Mouse (Mus musculus) forebrain, embryonic 10.5 days (tissue): Measurements from ENCODE around the gene Sept11. TPM values are rescaled to one million over a fixed set of nuclear protein-coding genes. Genes with fewer than 3 reads are reported as not detected.

Experiments
- DNase-seq: peaks from one replicate; pipeline ENCODE4 v3.0.0-alpha.2; 2017; ENCODE audit warnings: low spot score; ENCODE audit errors: extremely low spot score
- H3K27ac ChIP-seq: fragments of 300-500 bp; sonication (generic); 2 replicates; pipeline ENCODE4 v1.5.1; 2016; ENCODE audit warnings: mild to moderate bottlenecking
- H3K27me3 ChIP-seq: fragments of 300-500 bp; sonication (generic); 2 replicates; pipeline ENCODE4 v1.6.1; 2016; ENCODE audit warnings: mild to moderate bottlenecking; ENCODE audit not compliant: poor library complexity, severe bottlenecking
- H3K36me3 ChIP-seq: fragments of 300-500 bp; sonication (generic); replicated peaks from 2 replicates; pipeline ENCODE4 v1.6.1; 2016; ENCODE audit warnings: mild to moderate bottlenecking, moderate library complexity
- H3K4me1 ChIP-seq: fragments of 300-500 bp; sonication (generic); 2 replicates; pipeline ENCODE4 v1.6.1; 2016
- H3K4me3 ChIP-seq: fragments of 300-500 bp; sonication (generic); 2 replicates; pipeline ENCODE4 v1.5.1; 2016; ENCODE audit warnings: mild to moderate bottlenecking, moderate library complexity
- H3K9me3 ChIP-seq: fragments of 300-500 bp; sonication (generic); 2 replicates; pipeline ENCODE4 v1.6.1; 2016; ENCODE audit warnings: mild to moderate bottlenecking, moderate library complexity
- WGBS: fragments of 180-500 bp; shearing (Covaris S2); methylation state at CpG from one replicate; pipeline ENCODE4 v1.1.7; 2016; 5-methylcytosine and 5-hydroxymethylcytosine counted together
- polyA plus RNA-seq: library from polyadenylated mRNA; unstranded; fragments of >200 nt; fragmentation: Nextera tagmentation; extraction: Ambion mirVana; gene quantifications from 2 replicates; pipeline ENCODE4 v1.2.1, GENCODE M21; 2016

Gene Sept11
- polyA plus RNA-seq, 1 experiment from 2014 or later, result 277 TPM

DNA sequence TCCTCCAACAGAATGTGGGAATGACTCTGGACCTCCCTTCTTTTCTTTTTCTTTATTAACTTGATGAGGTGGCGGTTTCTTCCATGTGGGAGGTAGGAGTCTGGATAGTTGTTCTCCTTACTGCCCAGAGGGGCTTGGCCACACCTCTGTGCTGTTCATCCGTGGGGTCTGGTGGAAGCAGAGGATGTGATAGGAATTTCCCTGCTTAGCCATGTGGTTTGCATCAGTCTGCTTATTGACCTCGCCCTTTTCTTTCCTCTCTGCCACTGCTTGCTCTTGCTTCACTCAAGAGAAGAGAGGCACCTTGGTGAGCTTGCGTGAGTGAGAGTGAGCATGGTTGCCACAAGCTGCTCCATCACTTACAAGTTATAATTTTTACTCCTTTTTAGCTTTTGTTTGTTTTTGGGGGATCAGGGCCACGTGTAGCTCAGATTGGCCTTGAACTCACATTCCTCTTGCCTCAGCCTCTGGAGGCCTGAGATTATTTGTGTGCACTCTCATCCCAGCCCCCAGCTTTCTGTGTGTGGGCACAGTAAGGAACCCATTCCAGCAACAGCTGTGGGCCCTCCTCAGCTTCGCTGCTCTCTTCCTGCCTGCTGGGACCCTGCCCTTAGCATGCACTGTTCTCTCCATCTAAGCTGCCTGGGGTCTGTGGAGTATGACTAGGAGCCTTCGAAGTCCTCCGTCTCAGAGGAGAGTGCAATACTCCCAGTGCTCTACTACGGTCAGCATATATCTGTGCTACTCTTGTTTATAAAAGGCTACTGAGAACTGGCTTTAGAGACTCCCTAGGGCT lies 31.0 kb downstream of the Sept11 start:
- Histone ChIP-seq H3K9me3 (no peaks in the 10 kb centered on the region), H3K4me1 (peaks cover 71% of the 10 kb centered on the region), H3K36me3 (peaks cover 18% of the 10 kb centered on the region), H3K4me3 (no peak overlapping the region), H3K27ac (peak overlapping the region; percentile 45; the same call in 1 of the 2 replicates), H3K27me3 (no peaks in the 10 kb centered on the region)
- DNase-seq, result no peak
- 52% methylated on average over 9 of the region's 9 CpGs for WGBS

- H3K27me3 ChIP-seq, result no peaks in the 10 kb centered on the region
- peak overlapping the region; percentile 80; the same call in 1 of the 2 replicates for H3K27ac ChIP-seq
- peaks cover 82% of the 10 kb centered on the region for H3K4me1 ChIP-seq
- 91% methylated on average over 6 of the region's 6 CpGs for WGBS
- H3K36me3 ChIP-seq, result peaks cover 18% of the 10 kb centered on the region
- no peak for DNase-seq
- H3K9me3 ChIP-seq, result no peaks in the 10 kb centered on the region
- H3K4me3 ChIP-seq, result no peak overlapping the region
These were observed 32.1 kb downstream of the Sept11 start for GRCm38 (mm10) chr5:93125325-93125724.

- H3K36me3 ChIP-seq, result peaks cover 8% of the 10 kb centered on the region
- peaks cover 82% of the 10 kb centered on the region for H3K4me1 ChIP-seq
- peak overlapping the region; percentile 25; the same call in 1 of the 2 replicates for H3K4me3 ChIP-seq
- no peak for DNase-seq
- 44% methylated on average over 12 of the region's 12 CpGs for WGBS
- H3K9me3 ChIP-seq, result no peaks in the 10 kb centered on the region
- no peaks in the 10 kb centered on the region for H3K27me3 ChIP-seq
- peak overlapping the region; percentile 80 for H3K27ac ChIP-seq
These were observed 33.1 kb downstream of the Sept11 start for GRCm38 (mm10) chr5:93126222-93126929.

DNA sequence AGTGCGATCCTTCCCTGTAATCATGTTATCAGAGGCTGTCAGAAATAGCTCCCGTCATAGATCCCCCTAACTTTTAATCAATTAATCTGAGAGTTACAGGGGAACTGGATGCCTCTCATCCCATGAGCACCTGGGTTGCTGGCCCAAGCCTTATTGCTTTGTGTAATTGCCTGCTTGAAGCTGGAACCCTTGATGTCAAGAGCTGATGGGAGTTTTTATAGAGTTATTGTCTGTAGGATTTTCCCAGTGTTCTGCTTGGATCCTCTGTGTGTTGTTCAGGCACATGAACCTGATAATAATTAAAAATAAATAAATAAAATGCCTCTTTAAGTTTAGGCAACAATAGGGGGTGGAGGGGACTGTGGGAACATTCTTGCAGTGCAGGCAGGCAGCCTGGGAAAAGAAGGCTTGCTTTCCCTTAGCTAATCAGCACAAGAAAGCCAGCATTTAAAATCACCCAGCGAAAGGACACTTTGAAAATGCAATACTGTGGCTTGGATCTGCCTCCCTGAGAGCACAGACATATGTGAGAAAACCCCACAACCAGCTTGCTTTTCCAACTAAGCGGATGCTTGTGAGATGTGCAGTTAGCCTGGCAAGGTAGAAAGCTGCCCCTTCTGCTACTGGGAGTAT lies 33.8 kb downstream of the Sept11 start:
- peaks cover 4% of the 10 kb centered on the region for H3K36me3 ChIP-seq
- H3K27ac ChIP-seq, result peak overlapping the region; percentile 80
- WGBS, result 23% methylated on average over 4 of the region's 4 CpGs
- H3K4me3 ChIP-seq, result peak overlapping the region; percentile 25; the same call in 1 of the 2 replicates
- H3K4me1 ChIP-seq, result peaks cover 89% of the 10 kb centered on the region
- H3K9me3 ChIP-seq, result no peaks in the 10 kb centered on the region
- H3K27me3 ChIP-seq, result no peaks in the 10 kb centered on the region
- no peak for DNase-seq

DNA sequence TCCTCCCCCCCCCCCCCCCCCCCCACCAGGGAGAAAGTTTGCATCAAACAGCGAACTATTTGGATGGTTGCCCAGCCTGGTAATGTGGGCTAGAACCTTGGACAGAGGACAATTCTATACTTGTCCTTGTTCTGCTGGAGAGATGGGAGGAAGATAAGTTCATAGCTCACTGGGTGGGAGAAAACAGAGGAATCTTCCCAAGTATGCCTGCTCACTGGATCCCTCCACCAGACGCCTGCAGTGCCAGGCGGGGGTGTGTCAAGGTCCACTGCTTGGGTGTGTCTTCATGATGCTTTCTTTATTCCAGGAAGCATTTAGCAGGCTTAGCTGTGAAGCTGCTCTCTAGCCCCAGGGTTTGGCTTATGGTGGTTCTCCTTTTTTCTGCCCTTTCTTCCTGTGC lies 34.5 kb downstream of the Sept11 start:
- DNase-seq, result no peak
- Histone ChIP-seq H3K27me3 (no peaks in the 10 kb centered on the region), H3K4me3 (peak overlapping the region; percentile 25; the same call in 1 of the 2 replicates), H3K4me1 (peaks cover 95% of the 10 kb centered on the region), H3K9me3 (no peaks in the 10 kb centered on the region), H3K27ac (peak overlapping the region; percentile 80), H3K36me3 (0 out of 2 replicates have a peak, but pooled peaks cover 4% of the 10 kb centered on the region)
- 21% methylated on average over 3 of the region's 3 CpGs for WGBS

GRCm38 (mm10) chr5:93128765-93129164 lies 35.5 kb downstream of the Sept11 start:
- peaks cover 100% of the 10 kb centered on the region for H3K4me1 ChIP-seq
- WGBS, result 81% methylated on average over 3 of the region's 3 CpGs
- H3K27ac ChIP-seq, result peak overlapping the region; percentile 80; the same call in 1 of the 2 replicates
- H3K9me3 ChIP-seq, result no peaks in the 10 kb centered on the region
- H3K36me3 ChIP-seq, result 0 out of 2 replicates have a peak, but pooled peaks cover 4% of the 10 kb centered on the region
- no peak for DNase-seq
- H3K4me3 ChIP-seq, result no peak overlapping the region
- H3K27me3 ChIP-seq, result no peaks in the 10 kb centered on the region

DNA sequence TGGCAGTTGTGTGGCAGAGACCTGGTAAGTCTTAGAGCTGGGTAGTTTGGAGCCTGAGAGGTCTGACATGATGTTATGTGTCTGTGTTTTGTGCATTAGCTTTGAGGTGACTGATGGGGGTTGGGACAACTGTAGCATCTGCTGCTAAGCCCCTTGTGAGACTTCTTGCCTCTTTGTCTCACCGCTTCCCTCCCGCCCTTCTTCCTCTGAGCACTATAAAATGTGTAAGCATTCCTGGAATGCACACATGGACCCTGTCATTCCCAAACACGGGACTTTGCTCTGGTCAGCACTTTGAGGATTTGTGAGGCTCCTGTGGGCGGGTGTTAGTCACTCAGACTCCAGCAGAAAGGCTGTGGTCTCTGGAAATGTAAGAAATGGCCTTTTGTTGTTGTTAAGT lies 36.7 kb downstream of the Sept11 start:
- Histone ChIP-seq H3K27ac (peak overlapping the region; percentile 78), H3K36me3 (0 out of 2 replicates have a peak, but pooled peaks cover 4% of the 10 kb centered on the region), H3K9me3 (no peaks in the 10 kb centered on the region), H3K27me3 (no peaks in the 10 kb centered on the region), H3K4me1 (peaks cover 100% of the 10 kb centered on the region), H3K4me3 (no peak overlapping the region)
- WGBS, result 11% methylated on average over 4 of the region's 4 CpGs
- DNase-seq, result peak; percentile 31

- DNase-seq, result no peak
- WGBS, result 77% methylated on average over 4 of the region's 4 CpGs
- H3K4me1 ChIP-seq, result peaks cover 96% of the 10 kb centered on the region
These were observed 38.2 kb downstream of the Sept11 start for GRCm38 (mm10) chr5:93131401-93131800.

GRCm38 (mm10) chr5:93133445-93134244 lies 40.4 kb downstream of the Sept11 start:
- Histone ChIP-seq H3K4me1 (peaks cover 80% of the 10 kb centered on the region), H3K4me3 (peak overlapping the region; percentile 5; the same call in 1 of the 2 replicates), H3K27me3 (no peaks in the 10 kb centered on the region), H3K27ac (peak overlapping the region; percentile 75), H3K36me3 (peaks cover 27% of the 10 kb centered on the region), H3K9me3 (peaks cover 2% of the 10 kb centered on the region; the same call in 1 of the 2 replicates)
- no peak for DNase-seq
- WGBS, result 32% methylated on average over 10 of the region's 10 CpGs

More at GRCm38 (mm10) chr5:93131401-93131800, 38.2 kb downstream of the Sept11 start:
- Histone ChIP-seq H3K27me3 (no peaks in the 10 kb centered on the region), H3K4me3 (no peak overlapping the region), H3K27ac (peak overlapping the region; percentile 78), H3K9me3 (no peaks in the 10 kb centered on the region), H3K36me3 (peaks cover 10% of the 10 kb centered on the region; the same call in 1 of the 2 replicates)

DNA sequence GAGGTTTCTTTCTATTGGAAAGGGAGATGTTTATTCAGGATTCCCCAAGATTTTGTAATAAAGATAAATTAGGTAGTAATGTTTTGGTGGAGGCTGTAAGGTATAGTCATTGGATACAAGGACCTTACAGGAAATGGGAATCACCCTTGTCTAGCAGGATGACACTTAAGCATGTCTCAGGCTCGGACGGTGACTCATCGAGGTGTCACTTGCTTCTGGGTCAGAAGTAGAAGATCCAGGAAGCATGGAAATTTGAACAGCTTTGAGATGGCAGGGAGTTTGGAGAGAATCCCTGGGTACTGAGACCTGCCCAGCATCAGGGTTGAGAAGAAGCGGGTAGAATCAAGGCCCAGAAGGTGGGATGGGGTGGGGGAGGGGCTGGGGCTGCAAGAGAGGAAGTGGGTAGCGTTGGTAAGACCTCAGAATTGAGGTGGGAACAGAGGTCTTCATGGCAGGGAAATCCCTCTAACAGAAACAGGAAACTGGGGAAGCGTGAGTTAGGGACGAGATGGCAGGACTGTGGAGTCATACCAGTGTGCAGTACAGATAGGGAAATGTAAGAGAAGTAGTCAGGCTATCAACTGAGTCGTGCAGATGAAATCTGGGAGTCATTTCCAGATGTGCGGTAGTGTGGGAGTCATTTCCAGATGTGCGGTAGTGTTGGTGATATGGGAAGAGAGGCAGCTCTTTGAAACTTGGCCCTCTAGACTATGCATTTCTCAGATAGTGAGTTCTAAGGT lies 42.3 kb downstream of the Sept11 start:
- DNase-seq, result no peak
- no peak overlapping the region for H3K4me3 ChIP-seq
- peaks cover 5% of the 10 kb centered on the region; the same call in 1 of the 2 replicates for H3K9me3 ChIP-seq
- H3K27me3 ChIP-seq, result no peaks in the 10 kb centered on the region
- H3K4me1 ChIP-seq, result peaks cover 61% of the 10 kb centered on the region
- peaks cover 46% of the 10 kb centered on the region for H3K36me3 ChIP-seq
- no peak overlapping the region for H3K27ac ChIP-seq
- 86% methylated on average over 10 of the region's 10 CpGs for WGBS

DNA sequence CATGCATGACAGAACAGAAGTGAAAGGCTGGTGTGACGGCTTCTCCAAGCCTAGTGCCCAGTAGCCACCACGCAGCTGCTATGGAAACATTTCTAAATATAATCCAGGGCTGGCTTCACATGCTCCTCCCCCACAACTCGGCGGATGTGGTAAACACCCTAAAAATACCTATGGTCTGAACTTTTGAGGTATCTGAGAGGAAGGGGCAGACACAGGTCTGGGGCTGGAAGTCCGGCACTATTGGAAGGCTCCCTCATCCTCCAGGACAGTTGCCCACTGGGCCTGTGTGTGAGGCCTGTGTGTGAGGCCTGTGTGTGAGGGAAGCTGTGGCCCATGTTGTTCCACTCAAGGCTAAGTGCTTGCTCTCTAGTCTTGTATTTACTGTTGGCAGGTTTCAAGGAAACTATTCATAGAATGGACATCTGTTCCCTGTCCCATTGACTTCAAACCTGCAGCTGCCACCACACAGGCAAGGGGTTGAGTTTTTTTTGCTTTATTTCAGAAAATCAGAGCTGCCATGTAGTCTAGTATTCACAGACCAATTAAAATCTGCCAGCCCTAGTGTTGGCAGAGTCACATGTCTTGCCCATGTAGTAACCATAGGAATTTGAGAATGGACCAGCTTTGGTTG lies 43.8 kb downstream of the Sept11 start:
- H3K4me1 ChIP-seq, result peaks cover 45% of the 10 kb centered on the region
- H3K36me3 ChIP-seq, result peaks cover 61% of the 10 kb centered on the region
- peaks cover 5% of the 10 kb centered on the region; the same call in 1 of the 2 replicates for H3K9me3 ChIP-seq
- DNase-seq, result no peak
- H3K27me3 ChIP-seq, result no peaks in the 10 kb centered on the region
- no peak overlapping the region for H3K27ac ChIP-seq
- WGBS, result 83% methylated on average over 5 of the region's 5 CpGs
- no peak overlapping the region for H3K4me3 ChIP-seq
